Mouse (Mus musculus) forebrain, embryonic 15.5 days (tissue): ENCODE results near the gene Gzmg. TPM values are rescaled to one million over a fixed set of nuclear protein-coding genes. Genes with fewer than 3 reads are reported as not detected.
"Not testable (repeated sequence)": the region's sequence is repeated elsewhere in the genome, so short reads cannot be mapped to it uniquely, and the experiment has no call there.

Source experiments
- ATAC-seq: fragments of 200-750 bp; cut with Nextera tagmentation; replicated peaks from 2 replicates; pipeline ENCODE4 v1.8.0; 2017; ENCODE audit warnings: mild to moderate bottlenecking, moderate TSS enrichment, moderate library complexity
- H3K27ac ChIP-seq: fragments of 300-500 bp; sonication (generic); replicated peaks from 2 replicates; pipeline ENCODE4 v1.5.1; 2015; ENCODE audit warnings: mild to moderate bottlenecking, inconsistent platforms
- H3K27me3 ChIP-seq: fragments of 300-500 bp; sonication (generic); 2 replicates; pipeline ENCODE4 v1.6.1; 2015; ENCODE audit warnings: inconsistent platforms
- H3K36me3 ChIP-seq: fragments of 300-500 bp; sonication (generic); 2 replicates; pipeline ENCODE4 v1.6.1; 2015; ENCODE audit warnings: mild to moderate bottlenecking, inconsistent platforms
- H3K4me1 ChIP-seq: fragments of 300-500 bp; sonication (generic); 2 replicates; pipeline ENCODE4 v1.6.1; 2015; ENCODE audit warnings: inconsistent platforms
- H3K4me2 ChIP-seq: fragments of 300-500 bp; sonication (generic); replicated peaks from 2 replicates; pipeline ENCODE4 v1.6.1; 2015; ENCODE audit warnings: mild to moderate bottlenecking, inconsistent platforms
- H3K4me3 ChIP-seq: fragments of 300-500 bp; sonication (generic); 2 replicates; pipeline ENCODE4 v1.5.1; 2015; ENCODE audit warnings: mild to moderate bottlenecking, inconsistent platforms
- H3K9ac ChIP-seq: fragments of 300-500 bp; sonication (generic); replicated peaks from 2 replicates; pipeline ENCODE4 v1.6.1; 2015; ENCODE audit warnings: mild to moderate bottlenecking, inconsistent platforms
- H3K9me3 ChIP-seq: fragments of 300-500 bp; sonication (generic); 2 replicates; pipeline ENCODE4 v1.6.1; 2016; ENCODE audit warnings: inconsistent platforms
- WGBS: fragments of 180-500 bp; shearing (Covaris S2); methylation state at CpG from one replicate; pipeline ENCODE4 v1.1.7; 2015; ENCODE audit warnings: mixed read lengths; 5-methylcytosine and 5-hydroxymethylcytosine counted together
- polyA plus RNA-seq: library from polyadenylated mRNA; unstranded; fragments of >200 nt; fragmentation: Nextera tagmentation; extraction: Ambion mirVana; gene quantifications from 2 replicates; pipeline ENCODE4 v1.2.1, GENCODE M21; 2015

The Gzmg gene
- polyA plus RNA-seq, 1 experiment from 2014 or later = not detected

GRCm38 (mm10) chr14:56133675-56134074 lies 25.7 kb downstream of the Gzmg start:
- not testable (repeated sequence) for H3K9me3 ChIP-seq, H3K9ac ChIP-seq, H3K4me3 ChIP-seq, H3K27me3 ChIP-seq, H3K4me2 ChIP-seq, H3K4me1 ChIP-seq, H3K27ac ChIP-seq, ATAC-seq, H3K36me3 ChIP-seq
- 86% methylated on average over 1 of the region's 1 CpGs for WGBS

GRCm38 (mm10) chr14:56132508-56132907 lies 26.9 kb downstream of the Gzmg start, which contains the start of gene Gzmd:
Gene Gzmd (minus strand): TSS chr14:56132608.
- H3K36me3 ChIP-seq, H3K9ac ChIP-seq, H3K27ac ChIP-seq, H3K4me2 ChIP-seq, H3K4me3 ChIP-seq, H3K4me1 ChIP-seq, ATAC-seq, H3K9me3 ChIP-seq, H3K27me3 ChIP-seq: not testable (repeated sequence)
- 88% methylated on average over 2 of the region's 2 CpGs for WGBS

GRCm38 (mm10) chr14:56128341-56128740 lies 31.0 kb downstream of the Gzmg start:
- H3K36me3 ChIP-seq = no peaks in the 10 kb centered on the region
- H3K4me3 ChIP-seq = no peak overlapping the region
- no peak overlapping the region for H3K9ac ChIP-seq
- no peak for ATAC-seq
- WGBS = 40% methylated on average over 3 of the region's 3 CpGs
- no peak overlapping the region for H3K4me2 ChIP-seq
- no peaks in the 10 kb centered on the region for H3K4me1 ChIP-seq
- no peak overlapping the region for H3K27ac ChIP-seq
- no peaks in the 10 kb centered on the region for H3K27me3 ChIP-seq
- no peaks in the 10 kb centered on the region for H3K9me3 ChIP-seq

GRCm38 (mm10) chr14:56123516-56123915 lies 35.9 kb downstream of the Gzmg start:
- Histone ChIP-seq H3K9me3 (no peaks in the 10 kb centered on the region), H3K36me3 (no peaks in the 10 kb centered on the region), H3K27ac (no peak overlapping the region), H3K9ac (no peak overlapping the region), H3K27me3 (no peaks in the 10 kb centered on the region), H3K4me2 (no peak overlapping the region), H3K4me1 (no peaks in the 10 kb centered on the region), H3K4me3 (no peak overlapping the region)
- ATAC-seq = no peak
- 82% methylated on average over 3 of the region's 3 CpGs for WGBS

- no peak for ATAC-seq
- H3K4me2 ChIP-seq = no peak within 1 kb of the TSS
These were observed 38.9 kb downstream of the Gzmg start, which contains the start of gene Gzme for GRCm38 (mm10) chr14:56120525-56120924. Gene Gzme (minus strand): TSS chr14:56120625.

GRCm38 (mm10) chr14:56115531-56116310 lies 43.7 kb downstream of the Gzmg start:
- H3K4me1 ChIP-seq, H3K9me3 ChIP-seq, H3K4me2 ChIP-seq, H3K27ac ChIP-seq, H3K9ac ChIP-seq, H3K4me3 ChIP-seq, H3K36me3 ChIP-seq, H3K27me3 ChIP-seq, ATAC-seq: not testable (repeated sequence)
- WGBS = 94% methylated on average over 33 of the region's 33 CpGs

More at GRCm38 (mm10) chr14:56120525-56120924, 38.9 kb downstream of the Gzmg start, which contains the start of gene Gzme:
- Histone ChIP-seq H3K4me3 (no peak within 1 kb of the TSS), H3K9ac (no peak within 1 kb of the TSS), H3K27me3 (no peaks in the 10 kb centered on the region), H3K9me3 (no peaks in the 10 kb centered on the region), H3K4me1 (no peaks in the 10 kb centered on the region), H3K36me3 (no peaks in the 10 kb centered on the region), H3K27ac (no peak within 1 kb of the TSS)

Other genes with a start within 250 kb of the Gzmg start
- gene Cma1, start 214.9 kb downstream of the Gzmg start, polyA plus RNA-seq = not detected in 2 replicates
- not detected in 2 replicates for gene Cma2, start 208.6 kb downstream of the Gzmg start, polyA plus RNA-seq
- not detected in 2 replicates for gene Mcpt1, start 141.6 kb downstream of the Gzmg start, polyA plus RNA-seq
- not detected in 2 replicates for gene Mcpt9, start 129.1 kb downstream of the Gzmg start, polyA plus RNA-seq
- gene Mcpt2, start 117.5 kb downstream of the Gzmg start, polyA plus RNA-seq = not detected in 2 replicates
- not detected in 2 replicates for gene Mcpt4, start 97.3 kb downstream of the Gzmg start, polyA plus RNA-seq
- gene Mcpt8, start 74.3 kb downstream of the Gzmg start, polyA plus RNA-seq = 0.18 and 0.23 TPM in 2 replicates
- not detected in 2 replicates for gene Ctsg, start 57.0 kb downstream of the Gzmg start, polyA plus RNA-seq
- gene Gzme, start 39.0 kb downstream of the Gzmg start, polyA plus RNA-seq = not detected in 2 replicates
- not detected in 2 replicates for gene Gzmd, start 27.0 kb downstream of the Gzmg start, polyA plus RNA-seq
- not detected in 2 replicates for gene Gzmn, start 15.0 kb upstream of the Gzmg start, polyA plus RNA-seq
- not detected in 2 replicates for gene Gzmf, start 51.8 kb upstream of the Gzmg start, polyA plus RNA-seq
- not detected in 2 replicates for gene Gzmc, start 75.1 kb upstream of the Gzmg start, polyA plus RNA-seq
- not detected in 2 replicates for gene Gzmb, start 102.7 kb upstream of the Gzmg start, polyA plus RNA-seq
- 0.14 and 0.15 TPM in 2 replicates for gene Atp12a, start 205.5 kb upstream of the Gzmg start, polyA plus RNA-seq
- 0.52 and 0.70 TPM in 2 replicates for gene Rnf17, start 243.0 kb upstream of the Gzmg start, polyA plus RNA-seq